Mouse (Mus musculus): ENCODE measurements at regions not wholly inside any gene's neighbourhood (a gene's known extent, or its start where the extent isn't known, plus 50 kb on each side); places are given as distances from the start of the nearest gene placed in this dataset.

- TF ChIP-seq EP300 (optimal IDR thresholded peaks at IDR 0.05) = no peak
- TF ChIP-seq CTCF (IDR thresholded peaks at IDR 0.05; ENCODE audit: low read depth) = no peak
- DNase-seq (ENCODE audit: low spot score) = no peak
- H3K4me3 ChIP-seq (ENCODE audit: low read depth, low read length) = no peak overlapping the region
- H3K4me1 ChIP-seq (replicated peaks; ENCODE audit: control insufficient read depth, insufficient read depth) = no peaks in the 10 kb centered on the region
- WGBS = 62% methylated on average over 4 of the region's 4 CpGs
- no peaks in the 10 kb centered on the region for H3K9me3 ChIP-seq (ENCODE audit: control insufficient read depth, low read length)
- ATAC-seq (ENCODE audit: low FRiP score, low TSS enrichment) = no peak
- no peak overlapping the region for H3K9ac ChIP-seq (ENCODE audit: low read length)
- H3K36me3 ChIP-seq (ENCODE audit: control insufficient read depth, insufficient read depth, low read length) = no peaks in the 10 kb centered on the region
- H3K4me2 ChIP-seq (replicated peaks; ENCODE audit: low read depth) = no peak overlapping the region
- no peak overlapping the region for H3K27ac ChIP-seq (replicated peaks)
- H3K27me3 ChIP-seq (ENCODE audit: control insufficient read depth, insufficient read depth, low read length) = no peaks in the 10 kb centered on the region
These were observed 264.7 kb upstream of the Rtl1 start for GRCm38 (mm10) chr12:109864826-109865225.

DNA sequence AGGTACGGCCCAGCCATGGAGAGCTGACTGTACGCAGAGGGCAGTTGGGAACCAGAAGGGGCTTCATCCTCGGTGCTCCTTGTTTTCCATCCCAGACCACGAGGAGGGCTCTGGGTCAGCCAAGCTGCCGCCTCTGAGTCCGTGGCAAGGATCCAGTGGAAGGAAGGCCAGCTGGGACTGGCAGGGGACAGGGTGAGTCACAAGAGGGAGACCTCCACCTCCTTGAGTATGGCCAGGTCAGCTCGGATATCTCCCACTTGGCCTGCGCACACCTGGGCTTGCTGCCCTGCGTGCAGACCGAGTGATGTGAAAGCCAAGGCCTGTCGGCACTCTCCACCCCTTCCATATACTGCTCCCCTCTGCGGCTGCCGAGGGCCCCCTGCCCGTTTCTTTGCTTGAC lies 270.9 kb upstream of the Rtl1 start:
- DNase-seq (ENCODE audit: low spot score) (no peak), ATAC-seq (ENCODE audit: low FRiP score, low TSS enrichment) (no peak)
- WGBS = 90% methylated on average over 14 of the region's 14 CpGs
- H3K27ac ChIP-seq (replicated peaks) = no peak overlapping the region
- no peaks in the 10 kb centered on the region for H3K27me3 ChIP-seq (ENCODE audit: control insufficient read depth, insufficient read depth, low read length)
- H3K9ac ChIP-seq (ENCODE audit: low read length) = no peak overlapping the region
- TF ChIP-seq EP300 (optimal IDR thresholded peaks at IDR 0.05) (no peak), CTCF (IDR thresholded peaks at IDR 0.05; ENCODE audit: low read depth) (no peak)
- no peaks in the 10 kb centered on the region for H3K36me3 ChIP-seq (ENCODE audit: control insufficient read depth, insufficient read depth, low read length)
- H3K4me2 ChIP-seq (replicated peaks; ENCODE audit: low read depth) = no peak overlapping the region
- no peaks in the 10 kb centered on the region for H3K4me1 ChIP-seq (replicated peaks; ENCODE audit: control insufficient read depth, insufficient read depth)
- H3K4me3 ChIP-seq (ENCODE audit: low read depth, low read length) = no peak overlapping the region
- no peaks in the 10 kb centered on the region for H3K9me3 ChIP-seq (ENCODE audit: control insufficient read depth, low read length)

DNA sequence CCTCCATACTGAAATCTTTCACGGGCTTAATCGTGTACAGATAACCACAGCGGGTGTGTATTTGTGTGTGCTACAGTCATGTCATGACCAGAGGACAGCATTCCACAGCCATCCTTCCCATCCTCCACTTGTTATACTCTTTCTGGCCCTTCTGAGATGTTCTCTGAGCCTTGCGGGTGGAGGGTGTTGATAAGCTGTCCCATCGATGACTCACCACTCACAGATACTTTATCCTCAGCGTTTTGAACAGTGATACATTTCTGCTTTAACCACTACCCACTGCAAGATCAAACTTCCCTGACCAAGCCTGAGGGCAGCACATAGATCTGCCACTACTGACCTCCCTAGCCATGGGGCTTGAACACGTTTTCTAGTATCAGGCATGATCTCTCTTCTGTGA lies 274.3 kb upstream of the Rtl1 start:
- Histone ChIP-seq H3K4me1 (replicated peaks; ENCODE audit: control insufficient read depth, insufficient read depth) (no peaks in the 10 kb centered on the region), H3K27ac (replicated peaks) (no peak overlapping the region), H3K9ac (ENCODE audit: low read length) (no peak overlapping the region), H3K9me3 (ENCODE audit: control insufficient read depth, low read length) (no peaks in the 10 kb centered on the region), H3K36me3 (ENCODE audit: control insufficient read depth, insufficient read depth, low read length) (no peaks in the 10 kb centered on the region), H3K27me3 (ENCODE audit: control insufficient read depth, insufficient read depth, low read length) (no peaks in the 10 kb centered on the region), H3K4me2 (replicated peaks; ENCODE audit: low read depth) (no peak overlapping the region), H3K4me3 (ENCODE audit: low read depth, low read length) (no peak overlapping the region)
- no peak for TF ChIP-seq CTCF (IDR thresholded peaks at IDR 0.05; ENCODE audit: low read depth)
- no peak for TF ChIP-seq EP300 (optimal IDR thresholded peaks at IDR 0.05)
- ATAC-seq (ENCODE audit: low FRiP score, low TSS enrichment) = no peak
- no peak for DNase-seq (ENCODE audit: low spot score)
- WGBS = 71% methylated on average over 7 of the region's 7 CpGs

GRCm38 (mm10) chr12:109881108-109881507 lies 281.0 kb upstream of the Rtl1 start:
- ATAC-seq (ENCODE audit: low FRiP score, low TSS enrichment) = no peak
- 67% methylated on average over 3 of the region's 3 CpGs for WGBS

DNA sequence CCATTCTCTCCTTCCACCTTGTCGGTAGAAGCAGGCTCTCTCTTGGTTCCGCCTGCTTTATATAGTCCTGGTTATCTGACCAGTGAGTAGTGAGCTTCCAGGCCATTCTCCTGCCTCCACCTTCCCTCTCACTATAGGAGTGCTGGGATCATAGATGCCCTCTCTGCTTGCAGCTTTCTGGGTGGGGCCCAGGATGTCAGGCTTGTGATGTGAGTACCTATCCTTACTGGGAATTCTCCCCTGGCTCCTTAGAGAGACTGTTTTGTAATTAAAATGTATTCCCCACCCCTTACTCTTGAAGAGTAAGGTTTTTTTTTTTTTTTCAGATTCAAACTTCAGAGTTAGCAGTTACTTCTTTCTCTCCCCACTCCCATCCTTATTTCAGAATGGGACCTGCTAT lies 291.1 kb upstream of the Rtl1 start:
- Histone ChIP-seq H3K27me3 (ENCODE audit: control insufficient read depth, insufficient read depth, low read length) (no peaks in the 10 kb centered on the region), H3K9me3 (ENCODE audit: control insufficient read depth, low read length) (no peaks in the 10 kb centered on the region), H3K4me2 (replicated peaks; ENCODE audit: low read depth) (no peak overlapping the region), H3K9ac (ENCODE audit: low read length) (no peak overlapping the region), H3K27ac (replicated peaks) (no peak overlapping the region), H3K4me3 (ENCODE audit: low read depth, low read length) (no peak overlapping the region), H3K36me3 (ENCODE audit: control insufficient read depth, insufficient read depth, low read length) (no peaks in the 10 kb centered on the region), H3K4me1 (replicated peaks; ENCODE audit: control insufficient read depth, insufficient read depth) (no peaks in the 10 kb centered on the region)
- no peak for TF ChIP-seq EP300 (optimal IDR thresholded peaks at IDR 0.05)
- no peak for TF ChIP-seq CTCF (IDR thresholded peaks at IDR 0.05; ENCODE audit: low read depth)
- DNase-seq (ENCODE audit: low spot score) = no peak
- ATAC-seq (ENCODE audit: low FRiP score, low TSS enrichment) = no peak
- 92% methylated on average over 2 of the region's 2 CpGs for WGBS

More at GRCm38 (mm10) chr12:109881108-109881507, 281.0 kb upstream of the Rtl1 start:
- Histone ChIP-seq H3K4me3 (ENCODE audit: low read depth, low read length) (no peak overlapping the region), H3K4me2 (replicated peaks; ENCODE audit: low read depth) (no peak overlapping the region), H3K4me1 (replicated peaks; ENCODE audit: control insufficient read depth, insufficient read depth) (no peaks in the 10 kb centered on the region), H3K27me3 (ENCODE audit: control insufficient read depth, insufficient read depth, low read length) (no peaks in the 10 kb centered on the region), H3K9ac (ENCODE audit: low read length) (no peak overlapping the region), H3K9me3 (ENCODE audit: control insufficient read depth, low read length) (no peaks in the 10 kb centered on the region), H3K27ac (replicated peaks) (no peak overlapping the region), H3K36me3 (ENCODE audit: control insufficient read depth, insufficient read depth, low read length) (no peaks in the 10 kb centered on the region)
- no peak for DNase-seq (ENCODE audit: low spot score)
- TF ChIP-seq CTCF (IDR thresholded peaks at IDR 0.05; ENCODE audit: low read depth) = no peak
- TF ChIP-seq EP300 (optimal IDR thresholded peaks at IDR 0.05) = no peak

GRCm38 (mm10) chr12:109892834-109893233 lies 292.7 kb upstream of the Rtl1 start:
- Histone ChIP-seq H3K36me3 (ENCODE audit: control insufficient read depth, insufficient read depth, low read length) (no peaks in the 10 kb centered on the region), H3K4me2 (replicated peaks; ENCODE audit: low read depth) (no peak overlapping the region), H3K4me1 (replicated peaks; ENCODE audit: control insufficient read depth, insufficient read depth) (no peaks in the 10 kb centered on the region), H3K4me3 (ENCODE audit: low read depth, low read length) (no peak overlapping the region), H3K27me3 (ENCODE audit: control insufficient read depth, insufficient read depth, low read length) (no peaks in the 10 kb centered on the region), H3K9me3 (ENCODE audit: control insufficient read depth, low read length) (no peaks in the 10 kb centered on the region), H3K9ac (ENCODE audit: low read length) (no peak overlapping the region), H3K27ac (replicated peaks) (no peak overlapping the region)
- DNase-seq (ENCODE audit: low spot score) (no peak), ATAC-seq (ENCODE audit: low FRiP score, low TSS enrichment) (no peak)
- no peak for TF ChIP-seq EP300 (optimal IDR thresholded peaks at IDR 0.05)
- TF ChIP-seq CTCF (IDR thresholded peaks at IDR 0.05; ENCODE audit: low read depth) = peak; percentile 32

Data from stomach, postnatal 0 days (tissue).